Mouse (Mus musculus): ENCODE results near the gene 6430531B16Rik.

DNA sequence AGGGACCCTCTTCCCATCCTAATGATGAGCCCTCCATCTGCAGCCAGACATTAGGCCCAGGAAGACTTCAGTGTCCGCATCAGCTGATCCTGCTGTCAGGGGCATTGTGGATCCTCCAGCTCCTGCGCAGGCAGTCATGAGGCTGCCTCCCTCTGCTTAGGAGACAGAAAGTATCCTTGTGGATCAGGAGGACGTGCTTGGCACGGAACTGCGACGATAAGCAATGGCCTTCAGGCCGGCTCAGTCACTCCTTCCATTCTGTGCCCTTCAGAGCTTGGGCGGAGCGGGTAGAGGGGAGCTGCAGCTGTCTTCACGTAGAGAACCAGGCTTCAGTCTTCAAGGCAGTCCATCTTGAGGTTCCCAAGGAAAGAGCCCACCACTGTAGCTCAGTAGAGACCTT, 17.4 kb downstream of the 6430531B16Rik start:
- TF ChIP-seq CTCF (conservative IDR thresholded peaks at IDR 0.05; ENCODE audit: low read length): no peak
- TF ChIP-seq NANOG (IDR thresholded peaks at IDR 0.05; ENCODE audit: borderline replicate concordance, low read length): no peak
